8 mouse cellular contexts compared by ENCODE assay signal in the genomic region with DNA sequence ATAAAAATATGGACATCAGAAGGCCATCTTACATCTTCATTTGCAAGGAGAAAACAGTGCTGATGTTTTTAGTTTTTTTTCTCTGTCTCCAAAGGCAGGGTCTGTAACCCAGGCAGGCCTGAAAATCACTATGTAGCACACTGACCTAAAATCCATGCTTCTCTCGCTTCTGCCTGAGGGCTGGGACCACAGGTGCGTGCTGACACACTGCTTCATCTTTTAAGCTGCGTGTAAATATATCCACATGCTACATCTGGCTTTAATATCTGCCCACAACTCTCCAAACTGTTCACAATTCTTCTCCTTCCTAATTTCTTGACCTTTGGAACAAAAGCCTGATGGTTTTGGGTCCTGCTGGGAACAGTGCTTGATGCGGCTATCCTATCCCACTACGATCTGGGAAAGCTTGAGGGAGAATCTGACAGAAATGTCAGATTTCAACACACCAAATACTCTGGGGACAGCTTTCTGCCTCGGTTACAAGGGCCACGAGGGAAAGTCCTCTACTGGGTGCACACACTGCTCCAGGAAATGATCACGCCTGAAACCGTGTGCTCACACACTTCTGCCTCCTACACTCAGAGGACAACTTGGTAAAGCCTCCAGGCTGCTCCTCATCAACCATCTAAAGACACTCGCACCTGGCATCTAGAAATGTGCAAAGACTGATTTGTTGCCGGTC. TPM values are rescaled to one million over a fixed set of nuclear protein-coding genes. Genes with fewer than 3 reads are reported as not detected.
DNase-seq lines count a peak whose midpoint lies in the region; ATAC-seq and TF ChIP-seq lines count a peak whose summit lies in the region.

No protein-coding gene starts in this region.

- no peak overlapping the region for H3K9ac ChIP-seq in limb, embryonic 15.5 days

- WGBS in kidney, adult 2 months = 48% methylated on average over 11 of the region's 11 CpGs
- 37% methylated on average over 11 of the region's 11 CpGs for WGBS in limb, embryonic 15.5 days

- no peaks in the 10 kb centered on the region for H3K27me3 ChIP-seq in kidney, adult 2 months (replicated peaks; ENCODE audit: control insufficient read depth, insufficient read depth, low read length)
- H3K27me3 ChIP-seq in limb, embryonic 15.5 days = no peaks in the 10 kb centered on the region

- H3K4me2 ChIP-seq in limb, embryonic 15.5 days = peak overlapping the region; percentile 55

- H3K36me3 ChIP-seq in kidney, adult 2 months (ENCODE audit: control insufficient read depth, insufficient read depth, low read length) = no peaks in the 10 kb centered on the region
- H3K36me3 ChIP-seq in limb, embryonic 15.5 days = peaks cover 13% of the 10 kb centered on the region; the same call in 1 of the 2 replicates

- no peaks in the 10 kb centered on the region for H3K9me3 ChIP-seq in limb, embryonic 15.5 days

- DNase-seq in kidney, adult 2 months = no peak
- no peak for DNase-seq in kidney, adult 11 months
- peak; percentile 42 for DNase-seq in CD4-positive, CD25-positive, alpha-beta regulatory T cell, adult 2 months (ENCODE audit: low read depth, low spot score)
- DNase-seq in brain, adult 2 months (ENCODE audit: low read depth, low spot score) = peak; percentile 59
- DNase-seq in spleen, postnatal 10 days (ENCODE audit: low spot score in 2 of 2) = no peak
- DNase-seq in adrenal gland, adult 2 months = no peak
- DNase-seq in urinary bladder, postnatal 36 days (ENCODE audit: low spot score in 2 of 2) = no peak

- H3K4me3 ChIP-seq in kidney, adult 2 months (ENCODE audit: insufficient read depth, low read depth, low read length) = no peak overlapping the region; the same call in 1 of the 2 replicates
- H3K4me3 ChIP-seq in limb, embryonic 15.5 days = peak overlapping the region; percentile 79; the same call in 1 of the 2 replicates

- H3K4me1 ChIP-seq in kidney, adult 2 months (ENCODE audit: control insufficient read depth, insufficient read depth, low read length) = peaks cover 23% of the 10 kb centered on the region
- H3K4me1 ChIP-seq in limb, embryonic 15.5 days = peaks cover 34% of the 10 kb centered on the region

- TF ChIP-seq POLR2A in kidney, adult 2 months (IDR thresholded peaks at IDR 0.05; ENCODE audit: low read depth, low read length) = no peak

- no peak for TF ChIP-seq CTCF in kidney, adult 2 months (conservative IDR thresholded peaks at IDR 0.05; ENCODE audit: insufficient read depth, insufficient read length, low read depth, low read length)

- ATAC-seq in limb, embryonic 15.5 days (ENCODE audit: insufficient number of reproducible peaks, low FRiP score, low TSS enrichment, low read depth) = no peak

- peak overlapping the region; percentile 20 for H3K27ac ChIP-seq in kidney, adult 2 months (ENCODE audit: insufficient read depth, low read depth, low read length)
- peak overlapping the region; percentile 43 for H3K27ac ChIP-seq in limb, embryonic 15.5 days

RNA-seq across cellular contexts. Expression of a gene that starts 1.7 kb away (rescaled TPM):
- polyA plus RNA-seq in kidney, adult 2 months (2012; rRNA removed) = 35.2 and 39.1 TPM in 2 replicates
- 16.5 and 16.8 TPM in 2 replicates for polyA plus RNA-seq in limb, embryonic 15.5 days (2015; fragmentation: Nextera tagmentation; extraction: Ambion mirVana)
- total RNA-seq in adrenal gland, adult 2 months (2021) = 10 to 100 TPM; 73.3 TPM
- polyA plus RNA-seq in adrenal gland, adult 2 months (2012; rRNA removed) = 50.3 and 64.6 TPM in 2 replicates

RNA-seq across cellular contexts. Expression of a gene that starts 2.1 kb away (rescaled TPM):
- 519 and 582 TPM in 2 replicates for polyA plus RNA-seq in kidney, adult 2 months (2012; rRNA removed)
- 119 and 127 TPM in 2 replicates for polyA plus RNA-seq in limb, embryonic 15.5 days (2015; fragmentation: Nextera tagmentation; extraction: Ambion mirVana)
- total RNA-seq in adrenal gland, adult 2 months (2021) = 100 to 1,000 TPM; 203 to 288 TPM
- 407 and 432 TPM in 2 replicates for polyA plus RNA-seq in adrenal gland, adult 2 months (2012; rRNA removed)

Comparison
In these comparisons a context has a peak if more than half of its experiments do, and no peak if none do; other contexts are left out.
1. DNase-seq: peak in CD4-positive, CD25-positive, alpha-beta regulatory T cell, adult 2 months (single experiment) and brain, adult 2 months (single experiment); none in kidney, adult 2 months (single experiment), kidney, adult 11 months (single experiment), spleen, postnatal 10 days (0 of 2), adrenal gland, adult 2 months (single experiment) and urinary bladder, postnatal 36 days (0 of 2).